Mouse (Mus musculus) stomach, postnatal 0 days (tissue): Measurements from ENCODE around the gene Pop5. TPM values are rescaled to one million over a fixed set of nuclear protein-coding genes. Genes with fewer than 3 reads are reported as not detected.
A peak's percentile ranks its signal among the peaks of the same experiment; 100 is the strongest.

Source experiments
- ATAC-seq: fragments of 200-750 bp; cut with Nextera tagmentation; 2 replicates; pipeline ENCODE4 v1.8.0; 2017; ENCODE audit not compliant: low FRiP score, low TSS enrichment
- DNase-seq: peaks from one replicate; pipeline ENCODE4 v3.0.0-alpha.2; 2016; ENCODE audit warnings: low spot score
- H3K27ac ChIP-seq: fragments of 300-500 bp; sonication (generic); replicated peaks from 2 replicates; pipeline ENCODE4 v1.5.1; 2014; ENCODE audit warnings: mild to moderate bottlenecking, control low read depth
- H3K27me3 ChIP-seq: fragments of 300-500 bp; sonication (generic); 2 replicates; pipeline ENCODE4 v1.6.1; 2014; ENCODE audit warnings: low read length; ENCODE audit not compliant: control insufficient read depth, insufficient read depth
- H3K36me3 ChIP-seq: fragments of 300-500 bp; sonication (generic); 2 replicates; pipeline ENCODE4 v1.6.1; 2014; ENCODE audit warnings: low read length, mixed read lengths; ENCODE audit not compliant: control insufficient read depth, insufficient read depth
- H3K4me1 ChIP-seq: fragments of 300-500 bp; sonication (generic); replicated peaks from 2 replicates; pipeline ENCODE4 v1.6.1; 2014; ENCODE audit warnings: antibody characterized with exemption; ENCODE audit not compliant: control insufficient read depth, insufficient read depth
- H3K4me2 ChIP-seq: fragments of 300-500 bp; sonication (generic); replicated peaks from 2 replicates; pipeline ENCODE4 v1.6.1; 2014; ENCODE audit warnings: low read depth, mild to moderate bottlenecking, control low read depth, moderate library complexity
- H3K4me3 ChIP-seq: fragments of 300-500 bp; sonication (generic); 2 replicates; pipeline ENCODE4 v1.5.1; 2014; ENCODE audit warnings: low read depth, low read length, control low read depth
- H3K9ac ChIP-seq: fragments of 300-500 bp; sonication (generic); 2 replicates; pipeline ENCODE4 v1.6.1; 2014; ENCODE audit warnings: mild to moderate bottlenecking, low read length, control low read depth, mixed read lengths
- H3K9me3 ChIP-seq: fragments of 300-500 bp; sonication (generic); 2 replicates; pipeline ENCODE4 v1.6.1; 2016; ENCODE audit warnings: low read length; ENCODE audit not compliant: control insufficient read depth
- CTCF ChIP-seq: IDR thresholded peaks from 2 replicates; pipeline ENCODE4 v1.5.1; 2016; ENCODE audit warnings: antibody characterized with exemption, low read depth, mild to moderate bottlenecking, moderate library complexity
- EP300 ChIP-seq: optimal IDR thresholded peaks from 2 replicates; pipeline ENCODE3; 2016; ENCODE audit warnings: antibody characterized with exemption
- WGBS: fragments of 180-500 bp; shearing (Covaris S2); extraction: QIAGEN DNeasy Blood & Tissue Kit; methylation state at CpG from one replicate; pipeline ENCODE4 v1.1.7; 2014; 5-methylcytosine and 5-hydroxymethylcytosine counted together
- polyA plus RNA-seq: library from polyadenylated mRNA; unstranded; fragments of >200 nt; fragmentation: Nextera tagmentation; extraction: Ambion mirVana; gene quantifications from 2 replicates; pipeline ENCODE4 v1.2.1, GENCODE M21; 2015

Pop5 gene
- polyA plus RNA-seq, 1 experiment from 2014 or later = 83.9 TPM

DNA sequence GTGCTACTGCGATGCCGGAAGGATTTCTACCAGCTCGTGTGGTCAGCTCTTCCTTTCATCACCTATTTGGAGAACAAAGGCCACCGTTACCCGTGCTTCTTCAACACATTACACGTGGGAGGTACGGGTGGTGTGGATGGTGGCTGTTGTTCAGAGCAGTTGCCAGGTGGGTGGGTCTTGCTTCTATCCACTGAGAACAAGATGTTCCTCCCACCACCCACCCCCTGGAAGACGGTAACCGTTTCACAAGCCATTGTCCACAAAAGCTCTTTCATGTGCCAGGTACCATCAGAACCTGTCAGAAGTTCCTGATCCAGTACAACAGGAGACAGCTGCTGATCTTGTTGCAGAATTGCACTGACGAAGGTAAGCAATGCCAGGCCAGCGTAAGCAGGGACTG lies 4.6 kb downstream of the Pop5 start:
- TF ChIP-seq CTCF (no peak), EP300 (no peak)
- no peaks in the 10 kb centered on the region for H3K27me3 ChIP-seq
- no peak overlapping the region for H3K27ac ChIP-seq
- H3K9ac ChIP-seq = no peak overlapping the region
- H3K4me1 ChIP-seq = no peaks in the 10 kb centered on the region
- H3K4me2 ChIP-seq = no peak overlapping the region
- 75% methylated on average over 11 of the region's 11 CpGs for WGBS
- H3K36me3 ChIP-seq = peaks cover 38% of the 10 kb centered on the region
- no peaks in the 10 kb centered on the region for H3K9me3 ChIP-seq
- no peak for ATAC-seq
- DNase-seq = no peak
- H3K4me3 ChIP-seq = no peak overlapping the region

- no peak for TF ChIP-seq EP300
- TF ChIP-seq CTCF = no peak
- no peak for ATAC-seq
- no peak overlapping the region for H3K4me2 ChIP-seq
- WGBS = 80% methylated on average over 1 of the region's 1 CpGs
- no peaks in the 10 kb centered on the region for H3K4me1 ChIP-seq
- H3K27ac ChIP-seq = no peak overlapping the region
- H3K9ac ChIP-seq = no peak overlapping the region
- no peaks in the 10 kb centered on the region for H3K27me3 ChIP-seq
- H3K9me3 ChIP-seq = no peaks in the 10 kb centered on the region
- DNase-seq = no peak
- peaks cover 53% of the 10 kb centered on the region for H3K36me3 ChIP-seq
- no peak overlapping the region for H3K4me3 ChIP-seq
These were observed 19.8 kb downstream of the Pop5 start for GRCm38 (mm10) chr5:115255472-115255871.

GRCm38 (mm10) chr5:115256909-115257546 lies 21.4 kb downstream of the Pop5 start:
- ATAC-seq = no peak; the same call in 1 of the 2 replicates

GRCm38 (mm10) chr5:115260356-115260755 lies 24.7 kb downstream of the Pop5 start:
- DNase-seq (no peak), ATAC-seq (peak; percentile 33; the same call in 1 of the 2 replicates)
- H3K27ac ChIP-seq = no peak overlapping the region
- H3K36me3 ChIP-seq = peaks cover 39% of the 10 kb centered on the region
- no peaks in the 10 kb centered on the region for H3K27me3 ChIP-seq
- no peaks in the 10 kb centered on the region for H3K4me1 ChIP-seq
- WGBS = 75% methylated on average over 6 of the region's 6 CpGs
- no peaks in the 10 kb centered on the region for H3K9me3 ChIP-seq
- TF ChIP-seq EP300 (no peak), CTCF (no peak)
- H3K4me2 ChIP-seq = no peak overlapping the region
- no peak overlapping the region for H3K9ac ChIP-seq
- no peak overlapping the region for H3K4me3 ChIP-seq

More at GRCm38 (mm10) chr5:115256909-115257546, 21.4 kb downstream of the Pop5 start:
- no peaks in the 10 kb centered on the region for H3K4me1 ChIP-seq
- WGBS = 80% methylated on average over 10 of the region's 10 CpGs
- no peak for TF ChIP-seq EP300
- no peak for TF ChIP-seq CTCF
- no peak overlapping the region for H3K4me3 ChIP-seq
- H3K9ac ChIP-seq = no peak overlapping the region
- no peaks in the 10 kb centered on the region for H3K27me3 ChIP-seq
- H3K9me3 ChIP-seq = no peaks in the 10 kb centered on the region
- H3K27ac ChIP-seq = no peak overlapping the region
- peaks cover 42% of the 10 kb centered on the region for H3K36me3 ChIP-seq
- no peak for DNase-seq
- no peak overlapping the region for H3K4me2 ChIP-seq

- H3K27ac ChIP-seq = no peak overlapping the region
- peaks cover 32% of the 10 kb centered on the region for H3K36me3 ChIP-seq
- TF ChIP-seq EP300 (no peak), CTCF (no peak)
- no peak overlapping the region for H3K9ac ChIP-seq
- H3K4me2 ChIP-seq = no peak overlapping the region
- no peak overlapping the region for H3K4me3 ChIP-seq
- H3K9me3 ChIP-seq = no peaks in the 10 kb centered on the region
- H3K27me3 ChIP-seq = no peaks in the 10 kb centered on the region
- ATAC-seq (no peak), DNase-seq (no peak)
- 0 out of 2 replicates have a peak, but pooled peaks cover under 1% of the 10 kb centered on the region for H3K4me1 ChIP-seq
- 81% methylated on average over 8 of the region's 8 CpGs for WGBS
These were observed 25.5 kb downstream of the Pop5 start for GRCm38 (mm10) chr5:115261141-115261540.

- no peak overlapping the region for H3K9ac ChIP-seq
- TF ChIP-seq EP300 (no peak), CTCF (no peak)
- H3K36me3 ChIP-seq = peaks cover 25% of the 10 kb centered on the region
- H3K4me1 ChIP-seq = 0 out of 2 replicates have a peak, but pooled peaks cover 3% of the 10 kb centered on the region
- H3K27ac ChIP-seq = no peak overlapping the region
- no peak overlapping the region for H3K4me2 ChIP-seq
- H3K27me3 ChIP-seq = no peaks in the 10 kb centered on the region
- ATAC-seq (no peak), DNase-seq (no peak)
- 69% methylated on average over 1 of the region's 1 CpGs for WGBS
- H3K9me3 ChIP-seq = no peaks in the 10 kb centered on the region
- no peak overlapping the region for H3K4me3 ChIP-seq
These were observed 26.2 kb downstream of the Pop5 start for GRCm38 (mm10) chr5:115261880-115262279.
